Mouse (Mus musculus): Measurements from ENCODE around the gene Peli2.

Peli2 gene

GRCm38 (mm10) chr14:48289602-48290599 is 169.3 kb downstream of the Peli2 start:
- no peak for DNase-seq (ENCODE audit: low read depth, low spot score)

- no peak for DNase-seq (ENCODE audit: low read depth, low spot score)
Observed at GRCm38 (mm10) chr14:48293498-48293897, 172.9 kb downstream of the Peli2 start.

GRCm38 (mm10) chr14:48295410-48295809 is 174.8 kb downstream of the Peli2 start:
- no peak for DNase-seq (ENCODE audit: low read depth, low spot score)

- no peak for DNase-seq (ENCODE audit: low read depth, low spot score)
Observed at GRCm38 (mm10) chr14:48295815-48296271, 175.2 kb downstream of the Peli2 start.

GRCm38 (mm10) chr14:48296820-48297219 is 176.2 kb downstream of the Peli2 start:
- DNase-seq (ENCODE audit: low read depth, low spot score), result no peak

- no peak for DNase-seq (ENCODE audit: low read depth, low spot score)
Observed at GRCm38 (mm10) chr14:48302471-48303186, 182.0 kb downstream of the Peli2 start.

- DNase-seq (ENCODE audit: low read depth, low spot score), result no peak
Observed at GRCm38 (mm10) chr14:48303235-48303634, 182.6 kb downstream of the Peli2 start.

- DNase-seq (ENCODE audit: low read depth, low spot score), result peak; percentile 19
Observed at GRCm38 (mm10) chr14:48303841-48304240, 183.2 kb downstream of the Peli2 start.

- DNase-seq (ENCODE audit: low read depth, low spot score), result no peak
Observed at GRCm38 (mm10) chr14:48313234-48313633, 192.6 kb downstream of the Peli2 start.

- no peak for DNase-seq (ENCODE audit: low read depth, low spot score)
Observed at GRCm38 (mm10) chr14:48316396-48316795, 195.8 kb downstream of the Peli2 start.

- DNase-seq (ENCODE audit: low read depth, low spot score), result no peak
Observed at GRCm38 (mm10) chr14:48323771-48324459, 203.3 kb downstream of the Peli2 start.

GRCm38 (mm10) chr14:48324460-48324850 is 203.8 kb downstream of the Peli2 start:
- no peak for DNase-seq (ENCODE audit: low read depth, low spot score)

GRCm38 (mm10) chr14:48327746-48328145 is 207.1 kb downstream of the Peli2 start:
- DNase-seq (ENCODE audit: low read depth, low spot score), result no peak

- peak; percentile 51 for DNase-seq (ENCODE audit: low read depth, low spot score)
Observed at GRCm38 (mm10) chr14:48329716-48330365, 209.2 kb downstream of the Peli2 start.

All from ZHBTc4 (cell line).